Mouse (Mus musculus) testis, adult 2 months (tissue): ENCODE results near the gene Bspry. TPM values are rescaled to one million over a fixed set of nuclear protein-coding genes. Genes with fewer than 3 reads are reported as not detected.
A peak's percentile ranks its signal among the peaks of the same experiment; 100 is the strongest.

Experiments used
- H3K27ac ChIP-seq: fragments of 200-500 bp; 2 replicates; pipeline ENCODE4 v1.5.1; 2012; ENCODE audit warnings: low read depth, low read length; ENCODE audit not compliant: control insufficient read depth, insufficient read depth
- H3K27me3 ChIP-seq: fragments of 200-500 bp; 2 replicates; pipeline ENCODE4 v1.6.1; 2012; ENCODE audit warnings: mild to moderate bottlenecking, low read length, moderate library complexity; ENCODE audit not compliant: control insufficient read depth, insufficient read depth
- H3K36me3 ChIP-seq: fragments of 200-500 bp; 2 replicates; pipeline ENCODE4 v1.6.1; 2012; ENCODE audit warnings: mild to moderate bottlenecking, low read length; ENCODE audit not compliant: control insufficient read depth, insufficient read depth
- H3K4me1 ChIP-seq: fragments of 200-500 bp; 2 replicates; pipeline ENCODE4 v1.6.1; 2012; ENCODE audit warnings: low read length; ENCODE audit not compliant: control insufficient read depth, insufficient read depth
- H3K4me3 ChIP-seq: fragments of 200-500 bp; 2 replicates; pipeline ENCODE4 v1.5.1; 2012; ENCODE audit warnings: low read depth, mild to moderate bottlenecking, low read length, moderate library complexity, mixed read lengths; ENCODE audit not compliant: control insufficient read depth
- CTCF ChIP-seq: fragments of 200-500 bp; IDR thresholded peaks from 2 replicates; pipeline ENCODE4 v1.5.1; 2012; ENCODE audit warnings: low read depth, mild to moderate bottlenecking, inconsistent platforms, low read length, moderate library complexity; ENCODE audit not compliant: control insufficient read depth, insufficient read depth, insufficient replicate concordance
- POLR2A ChIP-seq: fragments of 200-500 bp; IDR thresholded peaks from 2 replicates; pipeline ENCODE4 v1.6.1; 2012; ENCODE audit warnings: low read depth, mild to moderate bottlenecking, inconsistent platforms, low read length, moderate library complexity; ENCODE audit not compliant: control insufficient read depth
- polyA plus RNA-seq: library from polyadenylated mRNA; depleted of rRNA; stranded (reverse); fragments of >200 nt; gene quantifications from 2 replicates; pipeline ENCODE4 v1.2.3, GENCODE M21; 2012

Gene Bspry
- polyA plus RNA-seq, 1 experiment, result 443 TPM

DNA sequence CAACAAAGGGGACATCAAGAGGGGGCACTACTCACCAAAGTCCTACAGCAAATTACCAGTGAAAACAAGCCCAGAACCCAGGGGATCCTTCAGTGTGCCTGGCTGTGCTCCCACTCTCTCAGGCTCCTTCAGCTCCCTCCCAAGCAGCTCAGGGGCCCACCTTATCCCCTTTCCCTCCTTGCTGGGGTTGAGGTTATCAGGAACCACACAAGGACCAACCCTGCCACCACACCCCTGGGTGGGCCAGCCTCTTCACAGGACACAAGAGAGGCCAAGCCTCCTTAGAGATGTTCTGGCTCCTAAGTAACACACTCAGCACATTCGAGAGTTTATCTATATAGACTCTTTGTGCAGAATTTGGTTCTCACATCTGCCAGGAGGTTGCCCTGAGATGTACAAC is 36.7 kb downstream of the Bspry start:
- TF ChIP-seq POLR2A (no peak), CTCF (no peak)
- H3K27ac ChIP-seq, result peak overlapping the region; percentile 50; the same call in 1 of the 2 replicates

DNA sequence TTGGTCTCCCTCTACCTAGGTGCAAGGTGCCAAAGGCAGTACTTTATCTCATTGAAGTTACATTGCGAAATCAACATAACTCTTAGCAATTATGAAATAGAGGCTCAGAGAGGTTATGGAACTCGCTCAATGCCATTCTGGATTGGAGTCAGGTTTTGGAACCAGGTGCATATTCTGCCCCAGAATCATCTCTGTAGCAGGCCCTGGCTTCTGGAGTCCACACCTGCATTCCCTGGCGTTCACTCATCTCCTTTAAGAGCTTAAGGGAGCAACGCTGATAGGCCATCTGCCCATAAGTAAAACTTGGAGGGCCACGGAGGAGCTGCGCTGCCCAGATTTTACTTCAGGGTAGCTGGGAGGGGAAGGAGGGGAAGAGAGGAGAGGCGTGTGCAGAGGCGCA is 37.2 kb downstream of the Bspry start:
- no peak overlapping the region for H3K4me3 ChIP-seq
- H3K4me1 ChIP-seq, result peaks cover 6% of the 10 kb centered on the region
- H3K27me3 ChIP-seq, result no peaks in the 10 kb centered on the region
- TF ChIP-seq POLR2A (no peak), CTCF (no peak)
- no peaks in the 10 kb centered on the region for H3K36me3 ChIP-seq
- H3K27ac ChIP-seq, result no peak overlapping the region

More for the DNA sequence above, 36.7 kb downstream of the Bspry start:
- H3K4me1 ChIP-seq, result peaks cover 6% of the 10 kb centered on the region
- no peaks in the 10 kb centered on the region for H3K27me3 ChIP-seq
- no peaks in the 10 kb centered on the region for H3K36me3 ChIP-seq
- no peak overlapping the region for H3K4me3 ChIP-seq

DNA sequence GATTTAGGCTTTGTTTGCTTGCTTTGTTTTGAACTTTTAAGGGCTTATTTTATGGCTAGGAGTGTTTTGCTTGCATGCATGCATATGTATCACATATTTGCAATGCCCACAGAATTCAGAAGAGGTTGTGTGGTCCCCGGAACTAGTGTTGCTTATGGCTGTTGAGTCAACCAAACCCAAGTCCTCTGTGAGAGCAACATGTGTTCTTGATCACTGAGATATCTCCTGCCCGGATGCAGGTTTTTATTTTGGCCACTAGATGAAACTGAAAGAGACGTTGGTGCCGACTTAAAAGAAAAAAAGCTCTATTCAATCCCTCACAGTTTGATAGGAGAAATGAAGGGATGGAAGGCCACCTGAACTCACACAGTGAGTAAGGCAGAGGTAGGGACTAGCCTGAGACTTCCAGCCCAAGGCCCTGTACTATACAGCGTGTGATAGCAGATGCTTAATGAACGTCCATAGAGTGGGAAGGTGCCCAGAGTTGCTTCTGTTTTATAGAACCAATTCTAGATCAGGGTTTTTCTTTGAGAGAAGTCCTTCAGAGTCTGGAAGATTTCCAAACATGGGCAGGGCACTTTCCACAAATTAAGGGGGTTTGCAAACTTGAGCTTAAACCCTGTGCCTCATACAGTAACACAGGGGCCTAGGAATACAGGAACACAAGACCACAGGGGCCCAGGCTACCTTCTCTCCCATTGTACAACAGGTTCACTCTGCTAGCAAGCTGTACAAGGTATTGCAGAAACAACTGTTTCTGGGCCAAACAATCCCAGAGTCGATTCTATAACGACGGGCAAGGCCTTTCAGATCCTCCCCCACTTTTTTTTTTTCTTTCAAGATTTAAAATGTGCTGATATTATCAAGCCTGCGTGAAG is 37.9 kb downstream of the Bspry start:
- H3K4me3 ChIP-seq, result no peak overlapping the region; the same call in 1 of the 2 replicates
- no peaks in the 10 kb centered on the region for H3K36me3 ChIP-seq
- H3K27ac ChIP-seq, result peak overlapping the region; percentile 29
- peaks cover 6% of the 10 kb centered on the region for H3K4me1 ChIP-seq
- no peaks in the 10 kb centered on the region for H3K27me3 ChIP-seq
- no peak for TF ChIP-seq POLR2A
- no peak for TF ChIP-seq CTCF

DNA sequence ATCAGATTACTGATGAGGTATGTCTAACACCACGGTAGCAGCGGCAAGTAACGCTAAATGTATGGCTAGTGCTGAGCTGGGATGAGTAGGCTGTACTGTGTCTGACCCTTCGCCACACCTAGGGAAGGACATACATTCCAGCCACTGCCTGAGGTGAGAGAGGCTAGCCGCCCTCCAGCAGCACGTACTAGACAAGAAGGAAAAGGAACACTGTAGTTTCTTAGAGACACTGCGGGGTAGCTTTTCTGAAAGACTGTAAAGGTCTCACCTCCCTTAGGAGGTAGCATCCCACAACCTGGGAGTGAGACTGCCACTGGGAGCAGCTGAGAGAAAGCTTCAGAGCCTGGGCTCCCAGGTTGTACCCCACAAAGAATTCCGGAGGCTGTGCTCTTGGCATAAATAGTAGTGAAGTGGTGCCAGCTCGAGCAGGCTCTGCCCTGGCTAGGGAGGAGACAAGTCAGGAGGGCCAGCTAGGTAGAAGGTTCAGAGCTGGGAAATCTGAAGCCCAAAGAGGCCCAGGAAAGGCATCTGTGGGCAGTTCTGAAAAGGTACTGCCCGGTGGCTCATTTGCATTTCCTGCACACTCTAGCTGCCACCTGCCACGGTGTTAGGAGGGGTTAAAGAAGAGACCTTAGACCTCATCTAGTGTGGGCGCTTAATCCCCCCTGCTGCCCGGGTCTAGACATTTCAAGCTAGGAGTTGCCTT is 38.7 kb downstream of the Bspry start:
- Histone ChIP-seq H3K4me3 (peak overlapping the region; percentile 19), H3K27ac (peak overlapping the region; percentile 29), H3K4me1 (peaks cover 6% of the 10 kb centered on the region), H3K27me3 (no peaks in the 10 kb centered on the region), H3K36me3 (no peaks in the 10 kb centered on the region)
- no peak for TF ChIP-seq CTCF
- no peak for TF ChIP-seq POLR2A

DNA sequence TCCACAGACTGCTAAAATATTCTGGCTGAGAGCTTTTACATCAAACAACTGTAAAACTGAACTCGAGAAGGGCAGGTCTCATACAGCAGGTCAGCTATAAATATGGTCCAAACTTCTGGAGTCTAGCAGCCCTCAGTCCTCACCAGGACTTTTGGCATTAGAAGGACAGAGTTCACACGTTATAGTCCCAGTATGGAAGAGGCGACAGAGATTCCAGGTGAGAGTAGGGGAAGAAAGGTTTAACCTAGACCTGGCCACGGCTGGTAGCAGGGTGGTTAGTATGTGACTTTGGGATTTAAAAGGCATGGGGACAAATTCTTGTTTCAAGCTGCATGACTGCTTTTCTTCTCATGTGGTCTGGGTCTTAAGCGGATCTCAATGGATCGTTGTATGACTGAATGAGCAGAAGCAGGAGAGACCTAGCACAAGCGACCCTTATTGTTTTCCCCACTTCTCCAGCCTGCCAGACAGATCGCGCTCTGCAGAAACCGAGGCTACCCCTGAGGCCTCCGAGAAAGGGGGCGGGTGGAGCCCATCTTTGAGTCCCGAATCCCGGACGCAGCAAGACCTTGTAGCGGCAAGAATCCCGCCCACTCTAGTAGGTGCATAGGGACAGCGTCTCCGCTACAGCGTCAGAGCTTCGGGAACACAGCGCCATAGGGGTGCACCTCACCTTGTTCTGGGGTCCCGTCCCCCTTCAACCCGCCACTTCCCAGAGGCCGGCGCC is 39.4 kb downstream of the Bspry start:
- no peak for TF ChIP-seq POLR2A
- no peak for TF ChIP-seq CTCF
- Histone ChIP-seq H3K4me1 (peaks cover 7% of the 10 kb centered on the region), H3K4me3 (peak overlapping the region; percentile 91), H3K27ac (peak overlapping the region; percentile 80), H3K27me3 (no peaks in the 10 kb centered on the region), H3K36me3 (no peaks in the 10 kb centered on the region)

DNA sequence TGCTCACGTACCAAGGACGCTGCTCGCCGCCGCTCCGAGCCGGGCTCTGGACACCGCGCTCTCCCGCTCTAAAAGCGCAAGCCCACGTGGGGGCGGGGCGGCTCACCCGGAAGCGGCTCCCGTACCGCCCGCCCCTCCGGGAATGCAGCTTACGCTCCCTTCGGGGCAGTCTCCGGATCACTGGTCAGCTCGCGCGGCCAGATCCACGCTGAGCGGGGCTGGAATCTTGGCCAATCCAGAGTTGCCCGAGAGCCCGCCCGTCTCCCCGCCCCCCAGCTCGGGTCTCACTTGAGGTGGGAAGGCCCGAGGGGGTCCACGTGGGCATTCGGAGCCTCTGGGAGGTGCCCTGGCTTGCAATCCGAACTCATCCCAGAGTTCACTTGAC is 40.0 kb downstream of the Bspry start, which contains the start of gene Alad:
TSS of gene Alad (minus strand) at position 70 of the 385 bp plus-strand sequence.
- Histone ChIP-seq H3K27me3 (no peaks in the 10 kb centered on the region), H3K36me3 (no peaks in the 10 kb centered on the region), H3K27ac (peak within 1 kb of the TSS; percentile 80), H3K4me3 (peak within 1 kb of the TSS; percentile 91), H3K4me1 (peaks cover 9% of the 10 kb centered on the region)
- no peak for TF ChIP-seq CTCF
- TF ChIP-seq POLR2A, result peak; percentile 62
